Mouse (Mus musculus) myocyte (in vitro differentiated cells): ENCODE data around the gene Fam129a. TPM values are rescaled to one million over a fixed set of nuclear protein-coding genes. Genes with fewer than 3 reads are reported as not detected.

ENCODE experiments used
- H3K27me3 ChIP-seq: one replicate; pipeline ENCODE4 v1.6.1; 2011; ENCODE audit not compliant: control insufficient read depth, insufficient read depth, insufficient read length
- H3K36me3 ChIP-seq: one replicate; pipeline ENCODE4 v1.6.1; 2011; ENCODE audit not compliant: control insufficient read depth, insufficient read depth
- H3K4me2 ChIP-seq: one replicate; pipeline ENCODE4 v1.6.1; 2011; ENCODE audit warnings: low read depth, control low read depth
- H3K4me3 ChIP-seq: one replicate; pipeline ENCODE4 v1.5.1; 2011; ENCODE audit warnings: mild to moderate bottlenecking, control low read depth, moderate library complexity
- H3K79me2 ChIP-seq: one replicate; pipeline ENCODE4 v1.6.1; 2011; ENCODE audit not compliant: control insufficient read depth, insufficient read depth
- H3ac ChIP-seq: one replicate; pipeline ENCODE4 v1.6.1; 2011; ENCODE audit not compliant: control insufficient read depth, insufficient read length
- CEBPB ChIP-seq: IDR thresholded peaks from 2 replicates; pipeline ENCODE4 v1.6.1; 2011; ENCODE audit warnings: mild to moderate bottlenecking, moderate library complexity; ENCODE audit not compliant: poor library complexity, insufficient read depth, severe bottlenecking
- E2F4 ChIP-seq: IDR thresholded peaks from one replicate; pipeline ENCODE4 v1.6.1; 2011; ENCODE audit warnings: mild to moderate bottlenecking, control low read depth, moderate library complexity; ENCODE audit not compliant: insufficient read depth
- MAX ChIP-seq: IDR thresholded peaks from one replicate; pipeline ENCODE4 v1.6.1; 2011; ENCODE audit warnings: low read depth, mild to moderate bottlenecking, control low read depth
- MYOD1 ChIP-seq, 3 experiments: IDR thresholded peaks; one replicate each; pipeline ENCODE4 v1.6.1; 2011; ENCODE audit warnings: control low read depth in 2 of 3, low read depth in 2 of 3, mild to moderate bottlenecking in 2 of 3, moderate library complexity in 1 of 3; ENCODE audit not compliant: insufficient read length in 2 of 3, control insufficient read depth in 1 of 3
- MYOG ChIP-seq, 3 experiments: IDR thresholded peaks; one replicate each; pipeline ENCODE4 v1.6.1; 2011; ENCODE audit warnings: control low read depth in 2 of 3, low read depth in 2 of 3, mild to moderate bottlenecking in 2 of 3; ENCODE audit not compliant: insufficient read length in 2 of 3, control insufficient read depth in 1 of 3, insufficient read depth in 1 of 3
- POLR2A ChIP-seq: IDR thresholded peaks from one replicate; pipeline ENCODE4 v1.6.1; 2011; ENCODE audit warnings: low read depth, mild to moderate bottlenecking, control low read depth, moderate library complexity; ENCODE audit not compliant: insufficient read length
- POLR2AphosphoS2 ChIP-seq: IDR thresholded peaks from one replicate; pipeline ENCODE4 v1.6.1; 2011; ENCODE audit warnings: low read depth, control low read depth; ENCODE audit not compliant: insufficient read length
- REST ChIP-seq: IDR thresholded peaks from one replicate; pipeline ENCODE4 v1.6.1; 2011; ENCODE audit warnings: mild to moderate bottlenecking, control low read depth, moderate library complexity; ENCODE audit not compliant: insufficient read depth, insufficient read length
- SRF ChIP-seq: IDR thresholded peaks from one replicate; pipeline ENCODE4 v1.6.1; 2011; ENCODE audit warnings: low read depth; ENCODE audit not compliant: control insufficient read depth, insufficient read length
- TCF12 ChIP-seq: IDR thresholded peaks from one replicate; pipeline ENCODE4 v1.6.1; 2011; ENCODE audit warnings: mild to moderate bottlenecking, control low read depth; ENCODE audit not compliant: poor library complexity, insufficient read depth, severe bottlenecking
- TCF3 ChIP-seq: IDR thresholded peaks from one replicate; pipeline ENCODE4 v1.6.1; 2011; ENCODE audit warnings: low read depth, control low read depth; ENCODE audit not compliant: insufficient read length
- USF1 ChIP-seq: IDR thresholded peaks from one replicate; pipeline ENCODE4 v1.6.1; 2011; ENCODE audit warnings: low read depth, mild to moderate bottlenecking, control low read depth, moderate library complexity
- polyA plus RNA-seq: library from polyadenylated mRNA; unstranded; fragments of >200 nt; fragmentation: generic; extraction: Trizol; gene quantifications from one replicate; pipeline ENCODE4 v1.2.1, GENCODE M21; 2012; ENCODE audit warnings: missing spikeins

The Fam129a gene
- polyA plus RNA-seq, 1 experiment: 2.7 TPM

- no peak overlapping the region for H3ac ChIP-seq
- TF ChIP-seq E2F4: no peak
- no peak for TF ChIP-seq POLR2AphosphoS2
- TF ChIP-seq USF1: no peak
- no peak for TF ChIP-seq SRF
- TF ChIP-seq MYOD1 (IDR thresholded peaks at IDR 0.05; ENCODE audit: control insufficient read depth in 1 of 3, insufficient read length in 2 of 3, low read depth in 2 of 3): peak in 1 of 3 experiments; percentile 25
- TF ChIP-seq MAX: no peak
- TF ChIP-seq TCF3: no peak
- TF ChIP-seq MYOG (IDR thresholded peaks at IDR 0.05; ENCODE audit: control insufficient read depth in 1 of 3, insufficient read depth in 1 of 3, insufficient read length in 2 of 3, low read depth in 2 of 3): no peak
- no peaks in the 10 kb centered on the region for H3K36me3 ChIP-seq
Observed at GRCm38 (mm10) chr1:151710424-151711055, 139.6 kb downstream of the Fam129a start.

GRCm38 (mm10) chr1:151711062-151711461 lies 140.1 kb downstream of the Fam129a start:
- Histone ChIP-seq H3K4me2 (no peak overlapping the region), H3K27me3 (no peaks in the 10 kb centered on the region), H3K79me2 (no peaks in the 10 kb centered on the region), H3K4me3 (no peak overlapping the region), H3ac (no peak overlapping the region), H3K36me3 (no peaks in the 10 kb centered on the region)
- TF ChIP-seq MYOD1 (IDR thresholded peaks at IDR 0.05; ENCODE audit: control insufficient read depth in 1 of 3, insufficient read length in 2 of 3, low read depth in 2 of 3) (no peak), MAX (no peak), MYOG (IDR thresholded peaks at IDR 0.05; ENCODE audit: control insufficient read depth in 1 of 3, insufficient read depth in 1 of 3, insufficient read length in 2 of 3, low read depth in 2 of 3) (no peak), POLR2AphosphoS2 (no peak), REST (no peak)

More at GRCm38 (mm10) chr1:151710424-151711055, 139.6 kb downstream of the Fam129a start:
- no peak overlapping the region for H3K4me3 ChIP-seq
- H3K27me3 ChIP-seq: no peaks in the 10 kb centered on the region
- no peak overlapping the region for H3K4me2 ChIP-seq
- no peaks in the 10 kb centered on the region for H3K79me2 ChIP-seq

- H3K4me2 ChIP-seq: no peak overlapping the region
- H3ac ChIP-seq: no peak overlapping the region
- no peaks in the 10 kb centered on the region for H3K36me3 ChIP-seq
- TF ChIP-seq CEBPB (no peak), USF1 (no peak), POLR2A (no peak), TCF3 (no peak), SRF (no peak), POLR2AphosphoS2 (no peak), TCF12 (no peak), E2F4 (no peak), MYOG (IDR thresholded peaks at IDR 0.05; ENCODE audit: control insufficient read depth in 1 of 3, insufficient read depth in 1 of 3, insufficient read length in 2 of 3, low read depth in 2 of 3) (no peak), REST (no peak), MYOD1 (IDR thresholded peaks at IDR 0.05; ENCODE audit: control insufficient read depth in 1 of 3, insufficient read length in 2 of 3, low read depth in 2 of 3) (no peak), MAX (no peak)
- H3K27me3 ChIP-seq: no peaks in the 10 kb centered on the region
- H3K79me2 ChIP-seq: no peaks in the 10 kb centered on the region
- no peak overlapping the region for H3K4me3 ChIP-seq
Observed at GRCm38 (mm10) chr1:151712664-151713063, 141.7 kb downstream of the Fam129a start.

GRCm38 (mm10) chr1:151713622-151714021 lies 142.6 kb downstream of the Fam129a start:
- no peak overlapping the region for H3K4me3 ChIP-seq
- H3K4me2 ChIP-seq: no peak overlapping the region
- no peaks in the 10 kb centered on the region for H3K79me2 ChIP-seq
- TF ChIP-seq TCF3 (no peak), SRF (no peak), REST (no peak)
- no peak overlapping the region for H3ac ChIP-seq
- H3K27me3 ChIP-seq: no peaks in the 10 kb centered on the region
- H3K36me3 ChIP-seq: no peaks in the 10 kb centered on the region

- Histone ChIP-seq H3K4me2 (no peak overlapping the region), H3K79me2 (no peaks in the 10 kb centered on the region), H3K4me3 (no peak overlapping the region), H3K27me3 (no peaks in the 10 kb centered on the region), H3ac (no peak overlapping the region), H3K36me3 (no peaks in the 10 kb centered on the region)
- TF ChIP-seq REST (no peak), TCF12 (no peak), TCF3 (no peak), MYOD1 (IDR thresholded peaks at IDR 0.05; ENCODE audit: control insufficient read depth in 1 of 3, insufficient read length in 2 of 3, low read depth in 2 of 3) (no peak), MYOG (IDR thresholded peaks at IDR 0.05; ENCODE audit: control insufficient read depth in 1 of 3, insufficient read depth in 1 of 3, insufficient read length in 2 of 3, low read depth in 2 of 3) (no peak), USF1 (no peak), POLR2A (no peak), SRF (no peak), POLR2AphosphoS2 (no peak), E2F4 (no peak), CEBPB (no peak), MAX (no peak)
Observed at GRCm38 (mm10) chr1:151716024-151716710, 145.2 kb downstream of the Fam129a start.
